Mouse (Mus musculus) hindbrain, embryonic 15.5 days (tissue): ENCODE data around the gene Rhox4b. TPM values are rescaled to one million over a fixed set of nuclear protein-coding genes. Genes with fewer than 3 reads are reported as not detected.
"Not testable (repeated sequence)": the region's sequence is repeated elsewhere in the genome, so short reads cannot be mapped to it uniquely, and the experiment has no call there.

Experiments used
- ATAC-seq: fragments of 200-750 bp; cut with Nextera tagmentation; 2 replicates; pipeline ENCODE4 v1.8.0; 2017; ENCODE audit warnings: low read depth, moderate number of reproducible peaks, moderate TSS enrichment; ENCODE audit not compliant: low FRiP score
- H3K27ac ChIP-seq: fragments of 300-500 bp; sonication (generic); replicated peaks from 2 replicates; pipeline ENCODE4 v1.5.1; 2015; ENCODE audit warnings: mild to moderate bottlenecking, inconsistent platforms
- H3K27me3 ChIP-seq: fragments of 300-500 bp; sonication (generic); 2 replicates; pipeline ENCODE4 v1.6.1; 2015; ENCODE audit warnings: control low read depth, inconsistent platforms
- H3K36me3 ChIP-seq: fragments of 300-500 bp; sonication (generic); 2 replicates; pipeline ENCODE4 v1.6.1; 2015; ENCODE audit warnings: control low read depth, inconsistent platforms
- H3K4me1 ChIP-seq: fragments of 300-500 bp; sonication (generic); replicated peaks from 2 replicates; pipeline ENCODE4 v1.6.1; 2015; ENCODE audit warnings: control low read depth, inconsistent platforms
- H3K4me2 ChIP-seq: fragments of 300-500 bp; sonication (generic); 2 replicates; pipeline ENCODE4 v1.6.1; 2015; ENCODE audit warnings: moderate library complexity, mild to moderate bottlenecking, inconsistent platforms
- H3K4me3 ChIP-seq: fragments of 300-500 bp; sonication (generic); 2 replicates; pipeline ENCODE4 v1.5.1; 2015; ENCODE audit warnings: mild to moderate bottlenecking, inconsistent platforms
- H3K9ac ChIP-seq: fragments of 300-500 bp; sonication (generic); 2 replicates; pipeline ENCODE4 v1.6.1; 2015; ENCODE audit warnings: inconsistent platforms
- H3K9me3 ChIP-seq: fragments of 300-500 bp; sonication (generic); 2 replicates; pipeline ENCODE4 v1.6.1; 2016; ENCODE audit warnings: control low read depth, inconsistent platforms
- WGBS: fragments of 180-500 bp; shearing (Covaris S2); methylation state at CpG from one replicate; pipeline ENCODE4 v1.1.7; 2015; 5-methylcytosine and 5-hydroxymethylcytosine counted together
- polyA plus RNA-seq: library from polyadenylated mRNA; unstranded; fragments of >200 nt; fragmentation: Nextera tagmentation; extraction: Ambion mirVana; gene quantifications from 2 replicates; pipeline ENCODE4 v1.2.1, GENCODE M21; 2015

The Rhox4b gene
- not detected in 2 replicates for polyA plus RNA-seq

- not testable (repeated sequence) for ATAC-seq, H3K27me3 ChIP-seq, H3K27ac ChIP-seq, H3K9ac ChIP-seq, H3K4me2 ChIP-seq, H3K36me3 ChIP-seq, H3K9me3 ChIP-seq, H3K4me3 ChIP-seq, H3K4me1 ChIP-seq
- WGBS, result 87% methylated on average over 14 of the region's 15 CpGs
Observed at GRCm38 (mm10) chrX:37432194-37432593, at the start of gene Rhox4b. Gene Rhox4b (plus strand): TSS chrX:37432494.

DNA sequence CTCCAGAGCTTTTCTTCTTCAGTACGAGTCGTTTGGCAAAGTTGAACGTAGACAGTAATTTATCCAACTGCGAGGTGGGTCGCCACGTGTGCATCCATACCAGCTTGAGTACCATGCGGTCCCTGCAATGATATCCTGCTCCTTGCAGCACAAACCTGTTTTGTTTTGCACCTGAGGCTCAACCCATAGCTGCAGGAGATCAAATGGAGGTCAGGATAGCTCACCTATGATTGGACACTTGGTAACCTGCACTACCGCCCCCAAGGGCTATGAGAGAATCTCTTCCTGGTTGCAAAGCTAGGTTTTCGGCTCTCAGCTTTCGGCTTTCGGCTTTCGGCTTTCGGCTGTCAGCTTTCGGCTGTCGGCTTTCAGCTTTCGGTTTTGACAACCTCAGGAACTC is 41.7 kb upstream of the Rhox4b start, which contains the start of gene Rhox4a2:
Gene Rhox4a2 (plus strand): TSS at position 301 of the 400 bp plus-strand sequence.
- H3K27me3 ChIP-seq, H3K27ac ChIP-seq, H3K4me2 ChIP-seq, H3K4me1 ChIP-seq, H3K9ac ChIP-seq, ATAC-seq, H3K36me3 ChIP-seq, H3K4me3 ChIP-seq, H3K9me3 ChIP-seq: not testable (repeated sequence)
- 96% methylated on average over 9 of the region's 16 CpGs for WGBS

DNA sequence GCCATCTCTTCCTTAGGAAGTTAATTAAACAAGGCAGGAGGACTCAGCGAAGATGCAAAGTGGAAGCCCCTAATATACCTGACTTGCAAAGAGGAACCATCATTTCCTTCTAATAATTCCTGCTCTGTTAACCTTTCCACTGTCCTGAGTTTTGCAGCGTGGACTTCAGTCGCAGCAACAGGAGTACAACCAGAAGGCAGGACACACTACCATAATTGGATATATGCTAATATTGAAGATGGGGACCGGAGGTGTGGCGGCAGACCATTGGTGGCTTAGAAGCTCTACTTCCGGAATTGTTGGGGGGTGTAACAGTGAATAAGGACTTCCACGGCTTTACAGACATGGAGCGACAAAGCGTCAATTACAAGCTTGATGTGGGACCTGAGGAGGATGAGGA is 20.5 kb upstream of the Rhox4b start, which contains the start of gene Rhox2b:
Gene Rhox2b (plus strand): TSS at position 301 of the 400 bp plus-strand sequence.
- WGBS, result no CpG with 5 or more reads among the region's 9 CpGs
- not testable (repeated sequence) for H3K4me3 ChIP-seq, H3K27me3 ChIP-seq, H3K36me3 ChIP-seq, H3K27ac ChIP-seq, H3K9ac ChIP-seq, H3K4me2 ChIP-seq, H3K4me1 ChIP-seq, ATAC-seq, H3K9me3 ChIP-seq

- H3K36me3 ChIP-seq, H3K4me2 ChIP-seq, H3K4me3 ChIP-seq, H3K27me3 ChIP-seq, H3K27ac ChIP-seq, ATAC-seq, H3K9me3 ChIP-seq, H3K9ac ChIP-seq, H3K4me1 ChIP-seq: not testable (repeated sequence)
- WGBS, result 99% methylated on average over 7 of the region's 10 CpGs
Observed at GRCm38 (mm10) chrX:37453380-37453779, 21.1 kb downstream of the Rhox4b start, which contains the start of gene Rhox2c. Gene Rhox2c (plus strand): TSS chrX:37453680.

DNA sequence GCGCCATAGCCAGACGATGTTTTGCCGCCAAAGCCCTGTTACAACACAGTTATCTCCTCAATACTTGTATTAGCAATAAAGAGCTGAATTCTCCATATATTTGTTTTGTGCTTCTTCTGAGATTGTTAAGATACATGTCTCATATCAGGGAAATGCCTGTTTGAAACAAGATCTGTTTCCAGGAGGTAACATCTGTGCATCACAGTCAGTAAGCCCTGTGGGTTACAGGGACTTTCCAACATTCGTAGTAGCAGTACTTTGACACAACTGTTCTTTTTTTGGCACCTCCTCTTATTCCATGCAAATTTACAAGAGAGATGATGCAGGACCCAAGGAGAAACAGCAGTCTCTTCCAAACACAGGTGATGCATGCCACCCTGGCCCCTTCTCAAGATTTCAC is 26.0 kb downstream of the Rhox4b start, which contains the start of gene Rhox3c:
Gene Rhox3c (plus strand): TSS at position 301 of the 400 bp plus-strand sequence.
- not testable (repeated sequence) for H3K27ac ChIP-seq, H3K27me3 ChIP-seq, ATAC-seq, H3K4me2 ChIP-seq, H3K9me3 ChIP-seq, H3K4me1 ChIP-seq, H3K36me3 ChIP-seq, H3K9ac ChIP-seq, H3K4me3 ChIP-seq
- 85% methylated on average over 3 of the region's 4 CpGs for WGBS

- not testable (repeated sequence) for H3K9me3 ChIP-seq, H3K9ac ChIP-seq, H3K4me3 ChIP-seq, H3K4me1 ChIP-seq, ATAC-seq, H3K4me2 ChIP-seq, H3K27ac ChIP-seq, H3K36me3 ChIP-seq, H3K27me3 ChIP-seq
- 92% methylated on average over 14 of the region's 14 CpGs for WGBS
Observed at GRCm38 (mm10) chrX:37480037-37480436, 47.7 kb downstream of the Rhox4b start, which contains the start of gene Rhox4c. Gene Rhox4c (plus strand): TSS chrX:37480337.

Other genes starting within 250 kb of the Rhox4b start
- gene Ndufa1, start 241.3 kb upstream of the Rhox4b start, polyA plus RNA-seq, result 730 and 823 TPM in 2 replicates
- 22.8 and 23.3 TPM in 2 replicates for gene Rnf113a1, start 241.2 kb upstream of the Rhox4b start, polyA plus RNA-seq
- not detected in 2 replicates for gene Gm9, start 221.5 kb upstream of the Rhox4b start, polyA plus RNA-seq
- not detected in 2 replicates for gene Rhox1, start 210.2 kb upstream of the Rhox4b start, polyA plus RNA-seq
- gene Rhox2a, start 187.5 kb upstream of the Rhox4b start, polyA plus RNA-seq, result not detected in 2 replicates
- not detected in 2 replicates for gene Rhox3a, start 182.6 kb upstream of the Rhox4b start, polyA plus RNA-seq
- not detected in 2 replicates for gene Rhox4a, start 167.2 kb upstream of the Rhox4b start, polyA plus RNA-seq
- gene Rhox3a2, start 52.5 kb upstream of the Rhox4b start, polyA plus RNA-seq, result not detected in 2 replicates
- gene Rhox4a2, start 41.6 kb upstream of the Rhox4b start, polyA plus RNA-seq, result not detected in 2 replicates
- not detected in 2 replicates for gene Rhox2b, start 20.4 kb upstream of the Rhox4b start, polyA plus RNA-seq
- gene Rhox2c, start 21.2 kb downstream of the Rhox4b start, polyA plus RNA-seq, result not detected in 2 replicates
- gene Rhox3c, start 26.1 kb downstream of the Rhox4b start, polyA plus RNA-seq, result not detected in 2 replicates
- gene Rhox4c, start 47.8 kb downstream of the Rhox4b start, polyA plus RNA-seq, result not detected in 2 replicates
- gene Rhox2d, start 60.9 kb downstream of the Rhox4b start, polyA plus RNA-seq, result not detected in 2 replicates
- gene Rhox4d, start 81.9 kb downstream of the Rhox4b start, polyA plus RNA-seq, result not detected in 2 replicates
- gene Rhox2e, start 98.0 kb downstream of the Rhox4b start, polyA plus RNA-seq, result not detected in 2 replicates
- gene Rhox3e, start 109.5 kb downstream of the Rhox4b start, polyA plus RNA-seq, result not detected in 2 replicates
- gene Rhox4e, start 124.9 kb downstream of the Rhox4b start, polyA plus RNA-seq, result not detected in 2 replicates
- not detected in 2 replicates for gene Rhox2f, start 138.9 kb downstream of the Rhox4b start, polyA plus RNA-seq
- gene Rhox3f, start 148.5 kb downstream of the Rhox4b start, polyA plus RNA-seq, result not detected in 2 replicates
- gene Rhox4f, start 175.2 kb downstream of the Rhox4b start, polyA plus RNA-seq, result not detected in 2 replicates
- gene Rhox3g, start 196.1 kb downstream of the Rhox4b start, polyA plus RNA-seq, result not detected in 2 replicates
- not detected in 2 replicates for gene Rhox2g, start 211.0 kb downstream of the Rhox4b start, polyA plus RNA-seq
- not detected in 2 replicates for gene Rhox4g, start 218.8 kb downstream of the Rhox4b start, polyA plus RNA-seq
- not detected in 2 replicates for gene Rhox3h, start 236.3 kb downstream of the Rhox4b start, polyA plus RNA-seq
- gene Rhox2h, start 240.8 kb downstream of the Rhox4b start, polyA plus RNA-seq, result not detected in 2 replicates